Mouse (Mus musculus) ES-Bruce4 (cell line): ENCODE measurements around the gene Ppara. TPM values are rescaled to one million over a fixed set of nuclear protein-coding genes. Genes with fewer than 3 reads are reported as not detected.

ENCODE experiments used
- H3K27ac ChIP-seq: 2 replicates; pipeline ENCODE4 v1.5.1; 2012; ENCODE audit warnings: low read length, inconsistent platforms; ENCODE audit not compliant: insufficient read depth
- H3K27me3 ChIP-seq: 2 replicates; pipeline ENCODE4 v1.6.1; 2012; ENCODE audit warnings: mild to moderate bottlenecking, low read length, inconsistent platforms; ENCODE audit not compliant: control insufficient read depth, poor library complexity, insufficient read depth, severe bottlenecking
- H3K36me3 ChIP-seq: 2 replicates; pipeline ENCODE4 v1.6.1; 2012; ENCODE audit warnings: inconsistent platforms, mild to moderate bottlenecking, low read length, moderate library complexity; ENCODE audit not compliant: control insufficient read depth, poor library complexity, insufficient read depth, severe bottlenecking
- H3K4me1 ChIP-seq: one replicate; pipeline ENCODE4 v1.8.1; 2011; ENCODE audit warnings: low read length; ENCODE audit not compliant: control insufficient read depth, insufficient read depth
- H3K4me3 ChIP-seq: 2 replicates; pipeline ENCODE4 v1.5.1; 2011; ENCODE audit warnings: low read depth, mild to moderate bottlenecking, low read length
- H3K9ac ChIP-seq: 2 replicates; pipeline ENCODE4 v1.6.1; 2012; ENCODE audit warnings: low read depth, mild to moderate bottlenecking, inconsistent platforms; ENCODE audit not compliant: poor library complexity, severe bottlenecking
- H3K9me3 ChIP-seq: replicated peaks from 2 replicates; pipeline ENCODE4 v1.6.1; 2012; ENCODE audit warnings: mild to moderate bottlenecking, low read length, inconsistent platforms; ENCODE audit not compliant: control insufficient read depth, poor library complexity, insufficient read depth, severe bottlenecking
- CTCF ChIP-seq: IDR thresholded peaks from one replicate; pipeline ENCODE4 v1.8.1; 2011; ENCODE audit warnings: low read depth, low read length
- EP300 ChIP-seq: IDR thresholded peaks from 2 replicates; pipeline ENCODE4 v1.6.1; 2011; ENCODE audit warnings: low read depth, low read length; ENCODE audit not compliant: insufficient read depth
- POLR2A ChIP-seq: IDR thresholded peaks from one replicate; pipeline ENCODE4 v1.8.1; 2011; ENCODE audit warnings: low read length; ENCODE audit not compliant: insufficient read depth
- polyA plus RNA-seq: library from polyadenylated mRNA; stranded (reverse); fragments of >200 nt; gene quantifications from 2 replicates; pipeline ENCODE4 v1.2.4, GENCODE M21; 2011; ENCODE audit warnings: low read depth; ENCODE audit not compliant: missing spikeins, insufficient read depth, insufficient read length

The Ppara gene
- polyA plus RNA-seq, 1 experiment = 0.28 TPM

DNA sequence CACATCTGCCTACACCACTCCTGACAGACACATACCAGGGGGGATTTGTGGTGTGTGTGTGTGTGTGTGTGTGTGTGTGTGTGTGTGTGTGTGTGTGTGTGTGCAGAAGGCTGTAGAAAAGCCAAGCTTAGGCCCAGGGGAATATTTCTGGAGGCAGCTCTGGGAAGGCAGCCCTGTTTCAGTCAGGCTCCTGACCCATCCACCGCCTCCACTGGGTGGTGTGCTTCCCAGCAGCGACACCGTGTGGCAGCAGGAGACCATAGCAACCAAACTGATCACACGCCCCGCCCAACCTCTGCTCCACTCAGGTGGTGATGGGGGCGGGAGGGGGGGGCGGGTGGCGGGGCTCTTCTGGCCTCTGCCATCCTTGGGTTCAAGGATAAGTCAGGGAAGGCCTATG, 24.6 kb upstream of the Ppara start:
- TF ChIP-seq POLR2A (no peak), CTCF (peak; percentile 92)
- Histone ChIP-seq H3K27me3 (no peaks in the 10 kb centered on the region), H3K4me3 (no peak overlapping the region)

DNA sequence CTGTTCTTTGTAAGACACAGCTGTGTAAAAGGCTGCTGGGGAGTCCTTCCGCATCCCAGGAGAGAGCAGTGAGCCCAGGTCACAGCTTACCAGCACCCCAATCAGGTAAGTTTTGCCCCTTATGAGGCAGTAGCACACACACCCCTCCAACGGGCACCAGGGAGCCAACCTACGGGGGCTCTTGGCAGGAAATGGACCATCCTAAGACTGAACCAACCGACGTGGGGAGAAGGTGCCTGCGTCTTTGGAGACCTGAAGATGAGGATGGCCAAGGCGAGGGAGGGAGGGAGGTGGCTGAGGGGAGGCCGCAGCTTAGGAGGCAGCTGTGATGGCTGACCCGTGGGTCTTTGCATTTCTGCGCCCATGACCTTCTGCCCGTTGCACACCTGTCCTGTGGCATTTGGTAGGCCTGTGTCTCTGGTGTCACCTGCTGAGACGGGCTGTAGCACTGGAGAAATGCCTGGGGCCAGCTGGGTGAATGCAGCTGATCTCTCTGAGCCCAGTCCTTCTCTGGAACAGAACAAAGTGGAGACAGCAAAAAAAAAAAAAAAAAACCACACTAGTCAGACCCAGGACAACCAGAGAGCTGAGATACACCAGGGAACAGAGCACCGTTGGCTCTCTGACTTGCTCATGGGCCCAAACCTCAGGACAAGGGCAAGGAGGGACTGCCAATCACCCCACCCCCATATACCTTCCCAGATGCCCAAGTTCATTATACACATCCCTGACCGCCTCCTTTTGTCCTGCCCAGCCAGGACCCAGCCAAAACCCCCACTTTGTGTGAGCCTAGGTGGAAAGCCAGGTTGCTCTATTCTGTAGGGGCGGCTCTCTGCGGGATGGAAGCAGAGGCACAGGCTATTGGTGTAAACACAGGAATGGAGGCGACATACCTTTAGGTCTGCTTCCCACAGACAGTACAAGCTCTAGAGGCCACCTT, 23.9 kb upstream of the Ppara start:
- Histone ChIP-seq H3K4me3 (no peak overlapping the region), H3K9ac (no peak overlapping the region), H3K36me3 (no peaks in the 10 kb centered on the region), H3K27me3 (no peaks in the 10 kb centered on the region), H3K9me3 (no peaks in the 10 kb centered on the region), H3K27ac (no peak overlapping the region), H3K4me1 (no peaks in the 10 kb centered on the region)
- no peak for TF ChIP-seq CTCF
- no peak for TF ChIP-seq EP300
- TF ChIP-seq POLR2A = no peak

More for the DNA sequence above, 24.6 kb upstream of the Ppara start:
- H3K4me1 ChIP-seq = no peaks in the 10 kb centered on the region
- no peaks in the 10 kb centered on the region for H3K9me3 ChIP-seq
- H3K9ac ChIP-seq = no peak overlapping the region
- no peaks in the 10 kb centered on the region for H3K36me3 ChIP-seq
- H3K27ac ChIP-seq = no peak overlapping the region

DNA sequence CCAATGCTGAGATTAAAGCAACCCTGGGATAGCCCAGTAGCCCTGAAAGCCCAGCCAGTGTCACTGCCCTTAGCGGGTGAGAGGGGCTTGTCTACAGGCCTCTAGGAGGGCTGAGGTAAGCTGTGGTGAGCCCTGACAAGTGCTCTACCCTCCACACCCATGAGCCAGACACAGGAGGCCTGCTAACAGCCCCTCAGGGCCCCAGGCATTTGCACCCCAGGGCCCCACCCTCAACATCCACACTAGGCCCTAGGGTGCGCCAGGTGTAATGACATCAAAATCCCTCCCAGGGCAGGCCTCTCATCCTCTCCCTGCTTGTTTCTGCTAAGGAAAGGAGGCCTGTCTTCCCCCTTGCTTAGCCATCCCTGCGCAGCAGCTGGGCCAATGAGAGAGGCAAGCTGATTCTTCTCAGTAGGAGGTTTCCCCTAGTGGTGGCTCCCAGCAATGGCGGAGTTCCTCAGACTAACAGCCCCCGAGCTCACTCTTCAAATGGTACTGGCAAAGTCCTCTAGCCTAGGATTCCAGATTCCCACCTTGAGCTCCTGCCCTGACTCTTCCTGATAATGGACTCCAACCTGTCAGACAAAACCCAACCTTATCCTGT, 22.1 kb upstream of the Ppara start:
- no peaks in the 10 kb centered on the region for H3K4me1 ChIP-seq
- no peak overlapping the region for H3K9ac ChIP-seq
- H3K27me3 ChIP-seq = no peaks in the 10 kb centered on the region
- H3K27ac ChIP-seq = no peak overlapping the region
- H3K9me3 ChIP-seq = no peaks in the 10 kb centered on the region
- TF ChIP-seq CTCF = peak; percentile 41
- TF ChIP-seq EP300 = no peak
- TF ChIP-seq POLR2A = no peak
- no peaks in the 10 kb centered on the region for H3K36me3 ChIP-seq
- no peak overlapping the region for H3K4me3 ChIP-seq

DNA sequence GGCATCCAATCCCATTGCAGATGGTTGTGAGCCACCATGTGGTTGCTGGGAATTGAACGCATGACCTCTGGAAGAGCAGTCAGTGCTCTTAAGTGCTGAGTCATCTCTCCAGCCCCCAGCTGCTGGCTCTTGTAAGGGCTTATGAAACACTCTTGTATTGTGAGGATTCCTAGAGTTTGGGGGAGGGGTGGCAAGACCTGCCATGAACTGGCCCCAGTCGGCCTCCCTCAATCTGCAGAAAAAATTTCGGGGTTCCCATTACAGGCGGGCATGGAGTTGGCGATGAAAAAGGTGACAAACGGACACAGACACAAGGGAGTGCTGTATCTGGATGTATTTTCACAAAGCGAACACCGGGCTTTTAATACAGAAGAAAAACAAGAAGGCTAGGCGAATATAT, 21.4 kb upstream of the Ppara start:
- no peak overlapping the region for H3K27ac ChIP-seq
- H3K9me3 ChIP-seq = no peaks in the 10 kb centered on the region
- no peaks in the 10 kb centered on the region for H3K27me3 ChIP-seq
- no peak overlapping the region for H3K4me3 ChIP-seq
- H3K4me1 ChIP-seq = no peaks in the 10 kb centered on the region
- H3K36me3 ChIP-seq = no peaks in the 10 kb centered on the region
- no peak for TF ChIP-seq EP300
- no peak for TF ChIP-seq POLR2A
- H3K9ac ChIP-seq = no peak overlapping the region

DNA sequence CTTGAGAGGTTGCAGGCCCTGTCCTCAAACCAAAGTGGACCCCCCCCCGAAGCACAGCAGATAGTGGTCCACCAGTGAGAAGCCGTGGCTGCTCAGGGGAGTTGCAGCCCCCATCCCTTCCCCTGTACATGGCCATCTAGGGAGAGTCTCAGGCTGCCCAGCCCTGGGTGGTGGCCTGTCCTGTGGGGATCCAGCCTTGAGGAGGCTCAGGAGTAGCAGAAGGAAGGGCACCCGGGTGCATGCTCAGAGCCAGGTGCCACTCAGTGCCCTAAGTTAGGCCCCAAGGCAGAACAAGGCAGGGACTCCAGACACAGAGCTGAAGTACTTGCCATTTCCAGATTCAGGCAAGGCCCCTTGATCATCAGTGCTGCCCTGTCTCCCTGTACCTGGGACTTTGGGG, 19.7 kb upstream of the Ppara start:
- Histone ChIP-seq H3K4me3 (no peak overlapping the region), H3K9me3 (no peaks in the 10 kb centered on the region), H3K27ac (no peak overlapping the region), H3K9ac (no peak overlapping the region), H3K36me3 (no peaks in the 10 kb centered on the region), H3K4me1 (no peaks in the 10 kb centered on the region), H3K27me3 (no peaks in the 10 kb centered on the region)
- TF ChIP-seq POLR2A = no peak
- TF ChIP-seq CTCF = no peak
- TF ChIP-seq EP300 = no peak

DNA sequence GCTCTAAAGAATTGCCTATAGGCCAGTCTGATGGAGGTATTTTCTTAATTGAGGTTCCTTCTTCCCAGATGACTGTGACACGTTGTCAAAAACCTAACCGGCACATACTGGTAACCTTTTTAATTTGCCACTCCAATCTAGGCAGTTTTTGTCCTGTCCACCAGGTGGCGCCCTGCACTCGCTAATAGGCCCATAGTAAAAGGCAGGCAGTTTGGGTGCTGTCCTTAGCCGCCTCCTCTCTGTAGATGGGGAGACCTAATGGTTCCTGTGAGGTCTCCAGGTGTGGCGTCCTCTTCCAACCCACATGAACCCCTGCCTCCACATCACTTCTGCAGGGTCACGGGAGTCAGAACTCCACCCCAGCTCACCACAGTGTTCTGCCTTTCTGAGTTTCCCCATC, 18.7 kb upstream of the Ppara start:
- H3K27me3 ChIP-seq = no peaks in the 10 kb centered on the region
- H3K27ac ChIP-seq = no peak overlapping the region
- H3K9me3 ChIP-seq = no peaks in the 10 kb centered on the region
- TF ChIP-seq POLR2A (no peak), CTCF (peak; percentile 95), EP300 (no peak)
- no peak overlapping the region for H3K4me3 ChIP-seq
- no peaks in the 10 kb centered on the region for H3K4me1 ChIP-seq
- H3K36me3 ChIP-seq = no peaks in the 10 kb centered on the region
- no peak overlapping the region for H3K9ac ChIP-seq
